Mouse (Mus musculus) stomach, embryonic 15.5 days (tissue): ENCODE data around the gene Tgfbr2. TPM values are rescaled to one million over a fixed set of nuclear protein-coding genes. Genes with fewer than 3 reads are reported as not detected.

ENCODE experiments used
- ATAC-seq: fragments of 200-750 bp; cut with Nextera tagmentation; 2 replicates; pipeline ENCODE4 v1.8.0; 2017; ENCODE audit warnings: low read depth, moderate number of reproducible peaks, moderate TSS enrichment; ENCODE audit not compliant: insufficient read depth, low FRiP score
- H3K27ac ChIP-seq: fragments of 300-500 bp; sonication (generic); 2 replicates; pipeline ENCODE4 v1.5.1; 2015; ENCODE audit warnings: mild to moderate bottlenecking, inconsistent platforms
- H3K27me3 ChIP-seq: fragments of 300-500 bp; sonication (generic); replicated peaks from 2 replicates; pipeline ENCODE4 v1.6.1; 2015; ENCODE audit warnings: inconsistent platforms
- H3K36me3 ChIP-seq: fragments of 300-500 bp; sonication (generic); 2 replicates; pipeline ENCODE4 v1.6.1; 2015; ENCODE audit warnings: inconsistent platforms
- H3K4me1 ChIP-seq: fragments of 300-500 bp; sonication (generic); 2 replicates; pipeline ENCODE4 v1.6.1; 2015; ENCODE audit warnings: inconsistent platforms
- H3K4me2 ChIP-seq: fragments of 300-500 bp; sonication (generic); 2 replicates; pipeline ENCODE4 v1.6.1; 2015; ENCODE audit warnings: mild to moderate bottlenecking, inconsistent platforms
- H3K4me3 ChIP-seq: fragments of 300-500 bp; sonication (generic); replicated peaks from 2 replicates; pipeline ENCODE4 v1.5.1; 2015; ENCODE audit warnings: inconsistent platforms
- H3K9ac ChIP-seq: fragments of 300-500 bp; sonication (generic); 2 replicates; pipeline ENCODE4 v1.6.1; 2015; ENCODE audit warnings: inconsistent platforms
- H3K9me3 ChIP-seq: fragments of 300-500 bp; sonication (generic); 2 replicates; pipeline ENCODE4 v1.6.1; 2016; ENCODE audit warnings: inconsistent platforms
- WGBS: fragments of 180-500 bp; shearing (Covaris S2); methylation state at CpG from one replicate; pipeline ENCODE4 v1.1.7; 2015; 5-methylcytosine and 5-hydroxymethylcytosine counted together
- polyA plus RNA-seq: library from polyadenylated mRNA; unstranded; fragments of >200 nt; fragmentation: Nextera tagmentation; extraction: Ambion mirVana; gene quantifications from 2 replicates; pipeline ENCODE4 v1.2.1, GENCODE M21; 2015

The Tgfbr2 gene
- polyA plus RNA-seq, 1 experiment from 2014 or later = 30.8 TPM

- Histone ChIP-seq H3K4me1 (peaks cover 8% of the 10 kb centered on the region; the same call in 1 of the 2 replicates), H3K36me3 (no peaks in the 10 kb centered on the region), H3K27me3 (no peaks in the 10 kb centered on the region), H3K4me3 (no peak overlapping the region), H3K9ac (no peak overlapping the region), H3K9me3 (no peaks in the 10 kb centered on the region), H3K27ac (no peak overlapping the region), H3K4me2 (no peak overlapping the region)
- WGBS = 78% methylated on average over 6 of the region's 6 CpGs
- no peak for ATAC-seq
These were observed 39.1 kb upstream of the Tgfbr2 start for GRCm38 (mm10) chr9:116214296-116214695.

DNA sequence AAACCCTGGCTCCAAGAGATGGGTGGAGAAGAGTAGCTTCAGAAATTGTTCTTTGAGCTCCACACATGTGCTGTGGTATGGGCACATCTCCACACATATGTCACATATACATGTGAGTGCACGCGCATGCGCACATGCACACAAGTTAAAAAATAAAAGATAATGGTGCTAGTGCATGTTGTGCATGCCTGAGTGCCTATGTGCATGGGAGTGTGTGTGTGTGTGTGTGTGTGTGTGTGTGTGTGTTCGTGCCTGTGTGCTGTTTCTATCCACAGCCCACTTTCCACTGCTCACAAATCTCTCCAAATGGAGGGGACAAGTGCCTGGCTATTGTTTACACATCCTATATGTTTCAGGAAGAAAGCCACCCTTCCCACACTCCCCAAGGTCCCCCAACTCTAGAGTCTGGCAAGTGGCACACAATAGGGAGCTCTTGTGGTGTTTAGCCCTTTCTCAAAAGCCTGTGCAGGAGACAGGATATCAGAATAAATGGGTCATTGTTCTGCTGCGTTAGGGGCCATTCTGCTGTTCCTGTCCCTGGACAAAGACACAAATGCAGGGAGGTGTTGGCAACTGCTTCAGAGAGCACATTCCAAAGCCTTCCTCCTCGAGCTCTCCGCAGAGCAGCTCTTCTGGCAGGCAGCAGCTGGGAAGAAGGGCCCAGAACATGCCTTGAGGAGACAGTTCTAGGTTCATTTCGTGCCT is 37.9 kb upstream of the Tgfbr2 start:
- Histone ChIP-seq H3K4me3 (no peak overlapping the region), H3K27me3 (no peaks in the 10 kb centered on the region), H3K9ac (no peak overlapping the region), H3K4me2 (no peak overlapping the region), H3K36me3 (no peaks in the 10 kb centered on the region), H3K9me3 (no peaks in the 10 kb centered on the region), H3K4me1 (no peaks in the 10 kb centered on the region), H3K27ac (no peak overlapping the region)
- peak; percentile 53; the same call in 1 of the 2 replicates for ATAC-seq
- WGBS = 54% methylated on average over 8 of the region's 8 CpGs

DNA sequence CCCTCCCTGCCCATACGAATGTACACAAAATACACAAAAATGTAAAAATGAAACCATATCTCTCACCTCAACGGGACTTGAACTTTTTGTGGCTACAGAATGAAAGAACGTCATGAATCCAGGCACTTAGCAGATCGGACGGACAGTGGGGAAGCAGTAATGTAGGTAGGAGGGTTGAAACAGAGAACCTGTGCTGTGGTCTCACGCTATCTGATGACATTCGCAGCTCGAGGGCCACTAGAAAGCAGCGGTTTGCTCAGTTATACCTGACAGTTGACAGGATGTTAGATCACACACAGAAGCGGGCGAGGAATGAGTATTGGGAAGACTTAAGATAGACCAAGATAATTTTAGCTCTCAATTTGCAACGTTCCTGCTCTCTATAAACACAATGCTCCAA is 36.9 kb upstream of the Tgfbr2 start:
- Histone ChIP-seq H3K4me1 (no peaks in the 10 kb centered on the region), H3K9ac (no peak overlapping the region), H3K4me2 (no peak overlapping the region), H3K27ac (no peak overlapping the region), H3K27me3 (no peaks in the 10 kb centered on the region), H3K36me3 (no peaks in the 10 kb centered on the region), H3K9me3 (no peaks in the 10 kb centered on the region), H3K4me3 (no peak overlapping the region)
- no peak for ATAC-seq
- WGBS = 72% methylated on average over 12 of the region's 12 CpGs

GRCm38 (mm10) chr9:116208169-116208904 is 33.2 kb upstream of the Tgfbr2 start:
- Histone ChIP-seq H3K4me3 (no peak overlapping the region), H3K27me3 (no peaks in the 10 kb centered on the region), H3K36me3 (no peaks in the 10 kb centered on the region), H3K9ac (no peak overlapping the region), H3K9me3 (no peaks in the 10 kb centered on the region), H3K27ac (no peak overlapping the region), H3K4me1 (no peaks in the 10 kb centered on the region), H3K4me2 (no peak overlapping the region)
- WGBS = 75% methylated on average over 16 of the region's 16 CpGs
- ATAC-seq = no peak

DNA sequence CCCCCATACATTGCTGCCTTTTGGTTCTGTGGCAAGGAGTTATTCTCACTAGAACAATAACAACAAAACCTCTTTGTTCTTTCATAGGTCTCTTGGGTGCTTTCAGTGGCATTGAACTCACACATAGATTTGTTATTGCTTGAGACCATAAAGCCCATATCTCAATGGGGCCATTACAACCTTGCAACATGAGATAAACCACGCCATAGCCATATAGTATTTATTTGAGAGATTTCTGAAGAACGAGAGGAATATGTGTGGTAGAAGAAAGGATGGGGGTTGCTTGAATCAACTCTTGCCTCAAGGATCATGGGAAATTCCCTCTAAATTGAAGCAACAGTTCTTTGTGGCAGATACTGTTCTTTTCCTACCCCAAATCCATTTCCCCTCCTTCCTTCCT is 31.7 kb upstream of the Tgfbr2 start:
- H3K27ac ChIP-seq = no peak overlapping the region
- H3K9ac ChIP-seq = no peak overlapping the region
- no peaks in the 10 kb centered on the region for H3K36me3 ChIP-seq
- no peaks in the 10 kb centered on the region for H3K4me1 ChIP-seq
- 81% methylated on average over 2 of the region's 2 CpGs for WGBS
- no peaks in the 10 kb centered on the region for H3K9me3 ChIP-seq
- no peaks in the 10 kb centered on the region for H3K27me3 ChIP-seq
- H3K4me3 ChIP-seq = no peak overlapping the region
- no peak for ATAC-seq
- H3K4me2 ChIP-seq = no peak overlapping the region

GRCm38 (mm10) chr9:116203675-116204074 is 28.5 kb upstream of the Tgfbr2 start:
- Histone ChIP-seq H3K4me1 (no peaks in the 10 kb centered on the region), H3K4me2 (no peak overlapping the region), H3K27ac (no peak overlapping the region), H3K27me3 (no peaks in the 10 kb centered on the region), H3K9ac (no peak overlapping the region), H3K36me3 (no peaks in the 10 kb centered on the region), H3K4me3 (no peak overlapping the region), H3K9me3 (no peaks in the 10 kb centered on the region)
- ATAC-seq = no peak
- WGBS = 93% methylated on average over 1 of the region's 1 CpGs

DNA sequence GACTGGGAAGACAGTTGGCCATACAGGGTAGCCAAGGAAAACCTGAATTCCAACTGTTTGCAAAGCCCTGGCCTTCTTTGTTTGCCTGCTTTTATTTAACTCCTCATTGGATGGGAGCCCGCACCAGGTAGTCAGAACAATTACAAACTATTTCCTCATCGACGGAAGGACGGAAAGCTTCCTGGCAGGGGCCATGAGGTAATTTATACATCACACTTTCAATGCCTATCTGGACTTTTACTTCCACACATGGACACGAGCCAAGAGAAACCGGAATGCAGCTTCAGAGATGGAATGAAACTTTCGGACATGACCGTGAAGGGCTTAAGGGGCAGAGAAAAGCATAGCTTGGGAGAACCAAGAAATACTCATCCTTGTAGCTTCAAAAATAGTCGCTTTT is 24.0 kb upstream of the Tgfbr2 start:
- no peak overlapping the region for H3K9ac ChIP-seq
- H3K4me2 ChIP-seq = no peak overlapping the region
- H3K9me3 ChIP-seq = no peaks in the 10 kb centered on the region
- no peaks in the 10 kb centered on the region for H3K27me3 ChIP-seq
- H3K36me3 ChIP-seq = no peaks in the 10 kb centered on the region
- WGBS = 38% methylated on average over 9 of the region's 9 CpGs
- no peaks in the 10 kb centered on the region for H3K4me1 ChIP-seq
- no peak overlapping the region for H3K4me3 ChIP-seq
- H3K27ac ChIP-seq = no peak overlapping the region
- ATAC-seq = no peak

GRCm38 (mm10) chr9:116198488-116198887 is 23.3 kb upstream of the Tgfbr2 start:
- 57% methylated on average over 9 of the region's 9 CpGs for WGBS
- no peak for ATAC-seq
- no peaks in the 10 kb centered on the region for H3K27me3 ChIP-seq
- H3K4me3 ChIP-seq = no peak overlapping the region
- no peaks in the 10 kb centered on the region for H3K4me1 ChIP-seq
- H3K9ac ChIP-seq = no peak overlapping the region
- H3K4me2 ChIP-seq = no peak overlapping the region
- H3K9me3 ChIP-seq = no peaks in the 10 kb centered on the region
- H3K36me3 ChIP-seq = no peaks in the 10 kb centered on the region
- H3K27ac ChIP-seq = no peak overlapping the region

GRCm38 (mm10) chr9:116197491-116198170 is 22.5 kb upstream of the Tgfbr2 start:
- Histone ChIP-seq H3K9ac (no peak overlapping the region), H3K4me1 (no peaks in the 10 kb centered on the region), H3K4me2 (no peak overlapping the region), H3K4me3 (no peak overlapping the region), H3K36me3 (no peaks in the 10 kb centered on the region), H3K27me3 (no peaks in the 10 kb centered on the region), H3K9me3 (no peaks in the 10 kb centered on the region), H3K27ac (no peak overlapping the region)
- no peak for ATAC-seq
- 85% methylated on average over 11 of the region's 11 CpGs for WGBS

DNA sequence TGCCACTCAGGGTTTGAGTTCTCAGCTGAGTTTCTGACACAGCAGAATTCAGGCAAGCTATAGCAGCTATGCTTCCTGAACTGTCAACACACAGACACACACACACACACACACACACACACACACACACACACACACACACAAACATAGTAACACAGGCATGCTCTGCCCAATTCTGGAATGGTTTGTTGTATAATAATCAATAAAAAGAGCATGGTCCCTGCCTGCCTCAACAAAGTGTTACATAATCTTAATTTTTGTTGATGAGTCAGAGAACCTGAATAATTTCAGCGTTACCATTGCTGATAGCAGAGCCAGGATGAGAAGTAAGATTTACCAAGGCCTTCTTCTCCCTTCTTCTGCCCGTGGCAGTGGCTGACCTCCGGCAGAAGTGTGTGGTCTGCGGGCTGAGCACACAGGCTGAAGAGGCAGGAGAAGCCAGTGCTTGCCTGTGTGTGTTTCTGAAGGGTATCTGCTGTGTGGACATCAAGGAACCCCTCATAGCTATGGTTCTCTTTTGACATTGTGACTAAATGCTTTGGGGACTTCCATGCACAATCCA is 18.8 kb upstream of the Tgfbr2 start:
- WGBS = 59% methylated on average over 4 of the region's 4 CpGs
- Histone ChIP-seq H3K9me3 (no peaks in the 10 kb centered on the region), H3K9ac (no peak overlapping the region), H3K4me1 (no peaks in the 10 kb centered on the region), H3K27ac (no peak overlapping the region), H3K27me3 (no peaks in the 10 kb centered on the region), H3K4me3 (no peak overlapping the region), H3K4me2 (no peak overlapping the region), H3K36me3 (no peaks in the 10 kb centered on the region)
- ATAC-seq = no peak

DNA sequence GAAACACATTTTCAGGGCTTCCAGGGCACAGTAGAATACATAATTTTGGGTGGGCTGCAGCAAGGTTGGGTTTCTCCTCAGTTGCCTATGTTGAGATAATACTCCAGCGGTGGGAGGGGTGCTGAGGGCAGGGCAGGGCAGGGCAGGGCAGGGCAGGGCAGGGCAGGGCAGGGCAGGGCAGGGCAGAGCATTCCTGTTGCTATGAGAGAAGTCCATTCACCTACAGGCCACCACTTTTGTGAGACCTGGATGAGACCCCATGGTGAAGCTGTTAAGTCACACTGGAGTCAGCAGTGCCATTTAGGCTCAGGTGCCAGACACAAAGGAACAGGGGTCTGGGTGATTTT is 18.3 kb upstream of the Tgfbr2 start:
- Histone ChIP-seq H3K36me3 (no peaks in the 10 kb centered on the region), H3K4me3 (no peak overlapping the region), H3K4me2 (no peak overlapping the region), H3K27me3 (no peaks in the 10 kb centered on the region), H3K9ac (no peak overlapping the region), H3K4me1 (no peaks in the 10 kb centered on the region), H3K9me3 (no peaks in the 10 kb centered on the region), H3K27ac (no peak overlapping the region)
- no peak for ATAC-seq
- 57% methylated on average over 1 of the region's 1 CpGs for WGBS
